Mouse (Mus musculus) thymus, postnatal 10 days (tissue): ENCODE measurements around the gene Ppp2r5e.

Source experiments
- DNase-seq, 2 experiments: peaks; one replicate each; pipeline ENCODE4 v3.0.0; 2021; ENCODE audit warnings: low spot score in 2 of 2

Ppp2r5e gene

DNA sequence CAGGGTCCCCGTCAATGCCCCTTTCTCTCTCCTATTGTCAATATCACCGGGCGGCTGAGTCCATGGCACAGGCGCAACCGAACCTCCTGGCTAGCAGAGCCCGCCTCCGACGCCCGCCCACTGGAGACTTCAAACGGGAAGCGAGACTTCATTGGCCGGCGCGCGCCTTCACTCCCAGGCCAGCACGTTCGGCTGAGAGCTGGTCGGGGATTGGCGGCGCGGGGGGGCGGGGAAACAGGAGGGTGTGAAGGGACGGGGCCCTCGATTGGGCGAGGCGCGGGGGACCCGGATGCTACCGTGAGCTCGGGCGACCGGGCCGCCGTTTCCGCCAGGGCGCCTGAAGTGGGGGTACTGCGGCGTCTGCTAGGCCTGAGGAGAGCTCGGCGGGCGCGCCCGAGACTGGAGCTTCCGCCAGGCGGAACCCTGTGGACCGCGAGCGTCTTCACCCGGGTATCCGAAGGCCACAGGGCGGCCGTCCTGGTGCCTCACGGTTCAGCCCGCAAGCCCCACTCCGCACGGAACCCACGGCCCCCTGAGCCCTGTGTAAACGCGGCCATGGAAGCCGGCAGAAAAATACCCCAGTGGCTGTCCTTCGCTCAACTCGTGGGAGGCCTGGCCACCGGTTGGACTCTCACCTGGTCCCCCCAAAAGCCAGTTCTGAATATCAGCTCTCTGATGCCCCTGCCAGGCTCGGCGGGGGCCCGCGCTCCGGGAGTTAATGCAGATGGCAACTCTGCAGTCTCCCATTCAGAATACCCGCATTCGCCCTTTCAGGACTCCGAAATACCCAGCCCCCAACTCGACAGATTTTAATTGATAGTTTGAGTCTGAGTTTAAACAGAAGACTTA, at the start of gene Ppp2r5e:
Gene Ppp2r5e, minus strand, starts transcription at position 92 of the 849 bp plus-strand sequence.
- peak; percentile 99 for DNase-seq

DNA sequence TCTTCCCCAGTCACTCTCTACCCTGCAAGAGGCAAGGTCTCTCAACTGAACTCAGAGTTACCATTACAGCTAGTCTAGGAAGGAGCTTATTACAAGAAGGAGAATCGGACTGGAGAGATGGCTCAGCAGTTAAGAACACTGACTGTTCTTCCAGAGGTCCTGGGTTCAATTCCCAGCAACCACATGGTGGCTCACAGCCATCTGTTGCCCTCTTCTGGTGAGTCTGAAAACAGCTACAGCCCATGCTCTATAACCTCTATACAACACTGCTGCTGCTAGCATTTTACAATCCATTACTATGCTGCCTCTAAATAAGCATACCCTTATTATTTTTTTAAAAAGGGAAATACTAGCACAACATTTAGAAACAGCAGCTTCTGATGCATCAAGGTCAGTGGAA, 49.7 kb upstream of the Ppp2r5e start:
- no peak for DNase-seq

DNA sequence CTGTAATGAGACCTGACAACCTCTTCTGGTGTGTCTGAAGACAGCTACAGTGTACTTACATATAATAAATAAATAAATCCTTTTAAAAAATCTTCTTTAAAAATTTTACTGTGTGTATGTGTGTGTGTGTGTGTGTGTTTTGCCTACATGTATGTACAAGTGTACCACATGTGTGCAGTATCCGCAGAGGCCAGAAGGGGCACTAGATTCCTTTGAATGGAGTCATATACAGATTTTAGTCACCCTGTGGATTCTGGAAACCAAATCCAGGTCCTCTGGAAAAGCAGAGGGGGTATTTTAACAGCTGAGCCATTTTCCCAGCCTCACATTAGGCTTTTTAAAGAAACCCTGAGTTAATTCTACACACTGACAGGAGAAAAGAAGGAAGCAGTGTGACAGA, 45.7 kb upstream of the Ppp2r5e start:
- no peak for DNase-seq

DNA sequence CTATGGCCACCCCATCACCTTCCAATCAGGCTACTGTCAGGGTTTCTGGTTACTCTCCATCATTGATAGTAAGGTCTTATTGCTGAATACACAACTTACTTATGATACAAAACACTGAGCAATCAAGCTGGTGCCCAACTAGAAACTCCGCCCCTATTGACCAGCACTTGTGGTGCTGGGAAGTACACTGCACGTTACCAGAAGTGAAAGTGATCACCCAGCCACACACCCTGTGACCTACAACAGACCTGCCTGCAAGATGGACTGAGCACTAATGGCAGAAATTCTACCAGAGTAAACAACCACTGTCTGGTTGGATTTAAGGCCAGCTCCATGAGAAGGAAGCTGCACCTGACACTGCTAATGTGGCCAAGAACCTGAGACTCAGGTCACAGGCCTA, 42.3 kb upstream of the Ppp2r5e start:
- DNase-seq: no peak

DNA sequence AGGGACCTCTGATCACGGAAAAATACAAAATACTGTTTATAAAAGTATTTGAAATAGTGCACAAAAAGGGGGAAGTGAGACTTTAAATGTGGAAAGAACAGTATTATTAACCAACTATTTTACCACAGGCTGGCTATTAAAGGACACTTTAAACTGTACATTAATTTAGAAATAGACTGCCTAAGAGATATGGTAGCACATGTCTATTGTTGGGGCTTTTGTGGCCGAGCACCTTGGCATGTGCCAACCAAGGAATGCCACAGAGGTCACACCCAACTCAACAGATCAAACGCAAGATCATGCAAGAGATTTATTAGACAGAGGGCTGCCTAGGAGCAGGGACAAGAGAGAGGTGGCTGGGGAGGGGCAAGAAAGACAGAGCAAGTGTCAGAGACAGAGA, 41.1 kb upstream of the Ppp2r5e start:
- DNase-seq: no peak

DNA sequence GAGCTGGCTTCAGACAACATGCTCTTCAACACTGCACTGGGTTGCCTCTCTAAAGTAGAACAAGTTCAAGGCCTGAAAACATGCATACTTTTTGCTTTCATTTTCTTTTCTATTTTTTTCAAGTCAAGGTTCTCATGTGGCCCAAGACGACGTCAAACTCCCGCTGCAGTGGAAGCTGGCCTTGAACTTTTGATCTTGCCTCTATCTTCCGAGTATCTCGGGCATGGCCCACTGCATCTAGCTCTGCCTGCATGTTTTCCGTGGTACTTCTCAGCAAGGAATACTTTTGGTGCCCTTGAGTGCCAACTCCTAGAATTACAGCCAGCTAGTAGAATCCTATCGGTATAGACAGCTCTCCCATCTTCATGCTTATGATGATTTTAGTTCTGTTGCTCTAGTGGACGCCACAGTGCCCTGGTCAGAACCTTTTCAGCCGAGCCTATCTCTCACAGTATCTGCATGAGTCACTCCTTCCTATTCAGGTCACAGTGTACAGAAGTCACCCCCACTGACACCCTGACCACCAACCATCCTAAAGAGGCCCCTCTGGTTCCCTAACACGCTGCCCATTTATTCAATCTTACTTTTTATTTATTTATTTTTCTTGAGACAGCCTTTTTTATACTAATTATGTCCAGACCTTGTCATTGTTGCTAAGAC, 39.9 kb upstream of the Ppp2r5e start:
- no peak for DNase-seq

DNA sequence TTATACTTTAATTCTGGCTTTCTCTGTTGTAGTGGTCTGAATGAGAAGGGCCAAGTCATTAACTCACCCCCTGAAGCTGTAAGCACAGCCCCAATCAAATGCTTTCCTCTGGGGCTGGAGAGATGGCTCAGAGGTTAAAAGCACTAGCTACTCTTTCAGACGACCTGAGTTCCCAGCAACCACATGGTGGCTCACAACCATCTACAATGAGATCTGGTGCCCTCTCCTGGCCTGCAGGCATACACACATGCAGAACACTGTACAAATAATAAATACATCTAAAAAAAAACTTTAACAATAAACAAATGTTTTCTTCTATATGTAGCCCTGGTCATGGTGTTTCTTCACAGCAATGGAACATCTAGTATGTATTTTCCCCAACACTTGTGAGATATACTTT, 33.6 kb upstream of the Ppp2r5e start:
- no peak for DNase-seq

DNA sequence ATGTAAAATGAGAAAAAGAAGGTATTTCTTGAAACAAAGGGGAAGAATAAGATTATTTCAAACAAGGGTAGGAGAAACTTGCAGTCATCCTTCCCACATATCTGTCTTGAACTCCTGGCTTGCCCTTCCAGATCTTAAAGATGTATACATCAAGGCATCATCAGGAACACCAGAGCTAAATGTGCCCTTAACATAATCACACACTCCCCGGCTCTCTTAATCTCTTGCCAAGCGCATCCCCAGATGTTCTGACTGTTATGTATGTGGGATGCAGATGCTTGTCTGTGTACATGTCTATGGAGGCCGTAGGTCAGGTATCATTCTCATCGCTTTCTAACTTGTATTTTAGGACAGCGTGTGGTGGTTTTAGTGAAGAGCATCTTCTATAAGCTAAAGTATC, 27.2 kb upstream of the Ppp2r5e start:
- DNase-seq: no peak

DNA sequence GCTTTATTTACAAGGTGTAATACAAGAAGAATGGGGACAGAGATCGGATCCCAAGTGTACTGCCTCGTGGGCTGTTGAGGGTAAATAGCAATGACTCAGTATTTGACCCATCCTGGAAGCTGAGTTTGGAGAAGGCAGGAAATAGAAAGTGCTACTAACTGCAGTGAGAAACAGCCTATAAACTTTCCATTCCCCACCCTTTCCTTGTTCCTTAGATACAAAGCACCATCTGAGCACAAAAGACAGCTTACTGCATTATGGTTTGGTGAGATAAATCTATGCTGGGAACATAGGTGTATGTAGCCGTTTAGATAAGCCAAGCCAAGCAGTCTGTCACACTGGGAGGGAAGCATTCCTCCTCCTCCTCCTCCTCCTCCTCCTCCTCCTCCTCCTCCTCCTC, 26.8 kb upstream of the Ppp2r5e start:
- no peak for DNase-seq

DNA sequence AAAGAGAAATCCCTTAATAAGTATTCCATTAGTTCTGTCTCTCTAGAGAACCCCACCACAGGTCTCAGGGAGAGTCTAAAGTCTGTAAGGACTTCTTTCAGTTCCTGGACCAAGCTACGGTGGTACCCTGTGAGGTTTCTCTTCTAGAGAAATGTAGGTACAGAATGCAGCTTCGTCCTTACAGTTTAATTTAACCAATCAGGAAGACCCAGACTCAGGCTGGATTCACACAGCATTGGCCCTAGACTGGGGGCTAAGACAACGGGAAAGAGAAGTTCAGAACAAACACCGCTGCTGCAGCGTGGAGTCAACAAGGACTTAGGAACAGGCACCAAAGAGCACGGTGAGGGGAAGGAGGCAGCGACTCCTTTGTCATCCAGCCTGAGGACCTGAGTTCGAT, 20.8 kb upstream of the Ppp2r5e start:
- DNase-seq: no peak

DNA sequence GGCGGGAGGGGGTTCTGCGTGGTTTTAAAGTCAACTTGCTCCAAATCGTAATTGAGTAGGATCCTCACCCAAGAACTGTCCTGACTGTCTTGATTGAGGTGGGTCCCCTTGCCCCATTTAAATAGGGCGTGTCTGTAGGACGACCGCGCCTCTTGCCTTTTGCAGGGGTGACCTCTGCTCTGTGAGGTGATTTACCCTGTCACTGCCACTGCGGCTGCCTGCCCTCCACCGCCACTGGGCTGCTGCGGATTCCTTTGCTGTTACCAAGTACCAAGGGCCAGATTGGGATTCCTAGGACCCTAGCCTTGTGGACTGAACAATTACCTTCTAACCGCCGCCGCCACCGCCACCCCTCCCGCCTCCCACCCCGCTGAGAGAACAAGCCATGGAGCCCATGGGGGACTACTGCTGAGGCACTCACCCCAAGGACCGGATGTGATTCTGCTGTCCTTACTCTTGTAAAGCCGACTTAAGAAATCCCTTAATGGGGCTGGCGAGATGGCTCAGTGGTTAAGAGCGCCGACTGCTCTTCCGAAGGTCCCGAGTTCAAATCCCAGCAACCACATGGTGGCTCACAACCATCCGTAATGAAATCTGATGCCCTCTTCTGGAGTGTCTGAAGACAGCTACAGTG, 20.2 kb upstream of the Ppp2r5e start:
- no peak for DNase-seq

DNA sequence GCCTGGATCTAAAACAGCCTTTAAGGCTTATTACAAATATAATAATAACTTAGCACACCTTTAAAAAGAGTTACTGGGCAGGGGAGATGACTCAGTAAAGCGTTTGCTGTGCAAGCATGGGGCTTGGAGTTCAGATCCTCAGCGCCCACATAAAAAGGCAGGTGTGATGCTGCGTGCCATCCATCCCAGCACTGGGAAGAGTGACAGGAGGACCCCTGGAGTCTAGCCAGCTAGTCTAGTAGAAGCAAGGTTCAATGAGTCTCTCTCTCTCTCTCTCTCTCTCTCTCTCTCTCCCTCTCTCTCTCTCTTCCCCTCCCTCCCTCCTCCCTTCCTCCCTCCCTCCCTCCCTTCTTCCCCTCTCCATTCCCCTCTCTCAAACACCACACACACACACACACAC, 19.5 kb upstream of the Ppp2r5e start:
- DNase-seq: no peak

DNA sequence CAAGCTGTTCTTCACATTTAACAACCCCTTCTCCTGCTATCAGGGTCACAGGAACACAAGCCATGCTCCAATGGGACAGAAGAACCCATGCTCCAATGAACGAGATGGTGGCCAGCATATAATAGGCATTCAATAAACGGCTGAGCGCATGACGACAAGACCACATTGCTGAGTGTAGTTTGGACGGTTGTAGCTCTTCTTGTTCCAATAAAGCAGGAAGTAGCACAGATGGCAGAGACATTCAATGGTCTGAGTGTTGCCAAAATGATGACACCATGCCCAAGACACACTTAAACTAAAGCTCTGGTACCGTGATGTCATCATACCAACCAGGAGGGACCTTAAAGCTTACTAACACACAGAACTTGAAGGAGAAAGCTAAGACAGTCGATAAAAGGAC, 16.7 kb upstream of the Ppp2r5e start:
- no peak for DNase-seq

DNA sequence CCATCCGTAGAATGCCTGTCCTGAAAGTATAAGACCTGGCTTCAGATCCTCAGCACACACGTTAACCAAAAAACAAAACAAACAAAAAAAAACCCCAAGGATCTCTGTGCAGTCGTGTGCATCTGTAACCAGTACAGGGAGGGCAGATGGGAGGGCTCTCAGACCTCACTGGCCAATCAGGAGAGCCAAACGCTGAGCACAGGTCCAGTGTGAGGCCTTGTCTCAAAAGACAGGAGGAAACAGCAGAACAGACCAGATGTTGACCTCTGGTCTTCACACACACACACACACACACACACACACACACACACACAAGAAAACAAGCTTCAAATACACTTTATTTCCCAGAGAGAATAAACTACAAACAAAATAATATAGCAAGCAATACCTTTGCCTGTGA, 3.4 kb upstream of the Ppp2r5e start:
- no peak for DNase-seq

DNA sequence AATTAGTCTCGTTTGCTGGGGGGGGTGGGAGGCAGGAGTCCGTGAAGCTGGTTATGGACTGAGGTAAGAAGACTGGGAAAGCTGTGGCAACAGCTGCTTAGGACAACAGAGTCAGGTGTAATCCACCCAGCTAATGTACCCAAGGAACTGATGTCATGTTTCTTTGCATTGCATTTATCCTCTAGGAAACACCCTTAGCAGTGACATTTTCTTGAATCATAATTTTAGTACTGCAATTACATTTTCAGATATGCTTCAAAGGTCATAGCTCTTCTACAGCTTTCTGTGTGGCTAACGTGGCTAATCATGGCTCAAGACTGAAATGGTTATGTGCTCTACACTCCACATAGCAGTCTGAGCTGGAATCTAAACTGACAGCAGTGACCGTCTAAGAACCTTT, 2.9 kb upstream of the Ppp2r5e start:
- DNase-seq: no peak

DNA sequence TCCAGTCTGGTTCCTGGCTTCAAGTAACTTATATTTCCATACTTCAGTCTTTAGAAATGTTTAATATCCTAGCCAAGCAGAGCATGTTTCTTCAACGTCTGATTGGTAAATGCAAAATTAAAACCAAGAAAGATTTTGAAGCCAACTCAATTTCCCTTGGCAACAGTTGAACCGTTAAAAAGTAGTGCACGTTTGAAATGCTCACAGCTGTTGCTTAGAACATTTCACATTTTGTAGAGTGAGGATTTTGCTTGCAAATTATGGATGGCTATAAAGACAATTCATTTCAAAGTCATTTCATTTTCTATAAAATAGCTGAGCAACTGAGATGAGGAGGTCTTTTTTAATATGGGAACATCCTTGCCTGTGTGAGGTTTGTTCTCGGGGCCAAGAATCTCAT, 1.7 kb upstream of the Ppp2r5e start:
- DNase-seq: no peak

DNA sequence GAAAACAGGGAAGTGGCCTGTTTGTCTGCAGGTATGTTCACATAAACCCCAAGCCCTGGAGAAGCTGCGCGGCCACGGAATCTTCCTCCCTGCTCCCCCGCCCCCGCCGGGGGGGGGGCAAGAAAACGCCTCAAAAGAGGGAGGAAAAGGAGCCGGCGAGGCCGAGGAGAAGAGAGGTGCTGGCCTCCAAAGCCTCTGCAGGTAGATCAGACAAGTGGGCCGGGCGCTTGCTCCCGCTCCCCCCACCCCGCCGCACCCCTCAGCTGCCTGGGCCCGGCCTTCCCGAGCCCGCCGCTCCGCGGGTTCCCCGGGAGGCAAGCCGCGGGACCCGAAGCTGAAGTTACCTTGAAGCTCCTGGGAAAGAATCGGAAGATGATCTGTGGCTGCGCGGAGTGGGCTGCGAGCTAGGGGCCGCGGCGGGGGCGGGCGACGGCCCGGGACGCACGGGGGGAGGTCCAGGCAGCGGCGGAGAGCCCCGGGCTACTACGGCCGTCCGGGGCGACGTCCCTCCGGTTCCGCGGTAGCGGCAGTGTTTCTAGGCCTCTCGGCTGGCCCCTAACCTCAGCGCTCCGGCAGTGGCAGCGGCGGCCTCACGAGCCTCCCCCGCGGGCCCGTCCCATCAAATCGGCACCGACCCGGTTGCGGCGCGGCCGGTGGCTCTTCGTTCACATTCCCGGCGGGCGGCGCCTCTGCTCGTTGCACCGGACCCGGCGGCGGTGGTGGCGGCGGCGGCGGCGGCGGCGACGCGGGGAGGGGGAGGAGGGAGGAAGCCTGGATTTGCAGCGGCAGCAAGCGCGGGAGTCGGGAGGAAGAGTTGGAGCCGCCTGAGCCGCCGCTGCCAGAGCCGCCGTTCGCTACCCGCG, 523 bp downstream of the Ppp2r5e start:
- peak; percentile 29 to 34 for DNase-seq

DNA sequence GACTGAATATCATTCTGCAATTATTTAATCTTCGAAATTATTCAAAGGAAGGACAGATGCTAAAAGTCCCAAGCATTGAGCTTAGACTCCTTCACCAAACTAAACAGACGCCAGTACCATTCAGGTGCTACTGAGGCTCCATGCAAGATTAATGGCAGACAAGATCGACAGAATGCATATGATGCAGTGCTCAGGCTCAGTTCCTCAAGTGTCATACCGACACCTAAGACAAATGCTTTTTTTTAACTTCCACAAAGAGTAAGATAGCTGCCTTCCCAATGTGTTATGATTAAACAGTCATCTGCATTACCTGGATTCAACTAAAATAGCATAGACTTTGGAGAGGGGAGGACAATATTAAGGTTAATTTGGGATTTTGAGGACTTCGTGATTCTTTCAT, 1.6 kb downstream of the Ppp2r5e start:
- no peak for DNase-seq

DNA sequence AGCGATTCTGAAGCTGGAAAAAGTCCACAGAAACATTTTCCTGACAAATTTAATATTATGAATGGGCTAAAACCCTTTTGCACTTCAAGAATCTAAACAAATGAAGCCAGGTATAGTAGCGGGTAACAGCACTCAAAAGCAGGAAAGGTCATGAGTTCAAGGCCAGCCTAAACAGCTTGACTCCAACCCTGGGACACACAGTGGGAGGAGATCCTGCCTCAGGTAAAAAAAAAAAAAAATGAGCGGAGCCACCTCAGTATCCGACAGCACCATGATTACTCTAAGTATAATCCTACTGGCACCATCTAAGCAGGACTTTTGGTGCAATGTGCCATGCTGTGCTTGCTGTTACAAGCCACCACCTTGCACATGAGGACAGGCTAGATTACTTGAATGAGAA, 2.2 kb downstream of the Ppp2r5e start:
- no peak for DNase-seq

DNA sequence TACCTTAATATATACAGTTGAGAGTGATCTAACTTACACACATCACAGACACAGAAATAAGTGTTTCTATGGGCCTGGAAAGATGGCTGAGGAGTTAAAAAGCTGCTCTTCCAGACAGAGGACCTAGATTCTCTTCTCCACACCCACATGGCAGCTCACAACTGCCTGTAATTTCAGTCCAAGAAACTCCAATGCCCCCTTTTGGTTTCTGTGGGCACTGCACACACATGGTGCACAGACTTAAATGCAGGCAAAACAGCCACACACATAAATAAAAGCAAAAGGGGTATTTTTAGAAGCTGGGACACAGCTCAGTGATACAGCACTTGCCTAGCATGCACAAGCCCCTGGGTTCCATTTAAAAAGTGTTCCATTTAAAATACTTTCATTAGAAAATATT, 8.5 kb downstream of the Ppp2r5e start:
- DNase-seq: no peak

DNA sequence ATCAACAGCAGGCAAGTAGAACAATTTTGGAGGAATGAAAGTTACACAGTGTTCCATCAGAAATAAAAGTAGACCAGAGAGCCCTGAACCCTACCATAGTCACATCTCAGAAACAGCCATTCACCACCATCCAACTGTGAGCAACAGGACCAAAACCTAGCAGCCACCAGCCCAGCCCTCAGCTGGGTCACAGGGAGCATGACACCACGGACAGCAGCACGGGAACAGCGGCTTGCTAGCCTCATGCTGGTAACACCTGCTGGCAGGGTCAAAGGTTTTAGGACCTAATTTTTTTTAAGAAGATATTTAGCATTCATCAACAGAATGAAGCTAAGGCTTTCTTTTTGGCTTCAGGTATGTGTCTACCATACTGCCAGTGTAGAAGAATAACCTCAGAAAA, 12.3 kb downstream of the Ppp2r5e start:
- no peak for DNase-seq

DNA sequence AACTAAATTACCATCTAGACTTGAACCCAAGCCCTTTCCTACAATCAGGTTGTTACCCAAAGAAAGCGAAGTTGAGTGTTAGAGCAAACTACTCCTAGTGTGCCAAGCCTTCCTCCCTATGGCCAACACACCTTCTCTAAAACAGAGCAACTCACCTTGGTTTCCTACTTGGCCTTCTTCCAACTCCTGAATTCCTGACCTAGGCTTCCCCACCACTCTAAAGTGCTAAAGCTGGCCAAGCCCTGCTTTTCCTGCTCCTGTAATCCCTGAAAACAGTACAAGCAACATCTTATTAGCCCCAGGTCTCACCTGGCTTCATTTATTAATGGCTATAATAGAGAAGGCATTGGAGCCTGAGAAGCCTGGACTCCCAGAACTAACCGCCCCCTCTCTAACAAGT, 17.0 kb downstream of the Ppp2r5e start:
- DNase-seq: no peak
